Mouse (Mus musculus): ENCODE measurements around the gene Cfb. TPM values are rescaled to one million over a fixed set of nuclear protein-coding genes. Genes with fewer than 3 reads are reported as not detected.

The Cfb gene
- polyA plus RNA-seq, 1 experiment from 2014 or later, result 2.2 TPM

DNA sequence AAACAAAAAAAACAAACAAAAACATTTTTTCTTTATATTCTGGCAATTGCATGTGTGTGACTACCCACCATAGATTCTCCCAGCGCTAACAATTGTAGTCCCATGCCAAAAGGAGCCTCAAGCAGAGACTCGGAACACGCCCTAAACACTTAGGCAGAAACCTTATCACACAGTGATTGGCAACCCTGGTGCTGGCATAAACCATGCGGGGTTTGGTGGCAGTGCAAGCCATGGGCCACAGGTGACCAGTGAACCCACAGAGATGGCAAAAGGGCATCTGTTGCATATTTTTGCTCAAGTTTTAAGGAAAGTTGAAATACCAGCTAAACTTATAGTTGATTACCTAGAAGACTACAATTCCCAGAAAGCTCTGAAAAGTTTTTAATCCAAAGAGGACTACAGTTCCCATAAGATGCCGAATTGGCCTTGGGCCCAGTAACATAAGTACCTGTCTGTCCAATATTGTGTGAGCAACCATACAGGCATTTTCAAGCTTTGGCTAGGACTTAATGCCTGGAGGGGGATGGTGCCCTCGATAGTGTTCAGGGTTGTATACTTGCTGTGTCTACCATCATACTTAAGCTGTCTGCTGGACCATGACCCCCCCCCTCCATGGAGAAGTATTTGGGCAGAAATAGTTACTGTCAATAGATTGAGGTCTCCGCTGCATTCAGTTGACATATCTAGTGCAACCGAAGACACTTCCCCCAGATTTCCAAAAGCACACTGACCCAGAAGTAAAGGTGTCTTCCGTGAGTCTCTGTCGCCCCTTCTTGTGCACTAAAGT, 35.2 kb upstream of the Cfb start:
- peak overlapping the region; percentile 92 for H3K4me2 ChIP-seq
- H3K4me3 ChIP-seq, result peak overlapping the region; percentile 90
- H3K4me1 ChIP-seq (replicated peaks), result peaks cover 36% of the 10 kb centered on the region
- no peaks in the 10 kb centered on the region for H3K9me3 ChIP-seq (replicated peaks)
- peak overlapping the region; percentile 97 for H3K9ac ChIP-seq
- no peak for ATAC-seq (ENCODE audit: insufficient number of reproducible peaks, low FRiP score)
- WGBS, result 10% methylated on average over 10 of the region's 10 CpGs
- peaks cover 21% of the 10 kb centered on the region for H3K36me3 ChIP-seq
- no peaks in the 10 kb centered on the region for H3K27me3 ChIP-seq (replicated peaks)
- H3K27ac ChIP-seq (ENCODE audit: poor library complexity, severe bottlenecking), result peak overlapping the region; percentile 90

DNA sequence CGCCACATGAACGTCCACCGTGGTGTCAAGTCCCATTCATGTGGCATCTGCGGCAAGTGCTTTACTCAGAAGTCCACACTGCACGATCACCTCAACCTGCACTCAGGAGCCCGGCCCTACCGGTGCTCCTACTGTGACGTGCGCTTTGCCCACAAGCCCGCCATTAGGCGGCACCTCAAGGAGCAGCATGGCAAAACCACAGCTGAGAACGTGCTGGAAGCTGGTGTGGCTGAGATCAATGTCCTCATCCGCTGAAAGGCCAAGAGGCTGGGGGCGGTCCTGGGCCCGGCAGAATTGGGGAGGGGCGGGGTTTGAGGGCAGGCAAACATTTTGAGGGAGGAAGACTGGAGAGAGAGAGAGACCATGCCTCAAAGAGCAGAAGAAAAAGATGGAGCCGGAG, 34.0 kb upstream of the Cfb start:
- ATAC-seq (ENCODE audit: insufficient number of reproducible peaks, low FRiP score), result no peak
- Histone ChIP-seq H3K9me3 (replicated peaks) (no peaks in the 10 kb centered on the region), H3K9ac (no peak overlapping the region), H3K4me1 (replicated peaks) (peaks cover 36% of the 10 kb centered on the region), H3K27ac (ENCODE audit: poor library complexity, severe bottlenecking) (no peak overlapping the region), H3K4me2 (peak overlapping the region; percentile 92; the same call in 1 of the 2 replicates), H3K4me3 (peak overlapping the region; percentile 16; the same call in 1 of the 2 replicates), H3K27me3 (replicated peaks) (no peaks in the 10 kb centered on the region), H3K36me3 (peaks cover 14% of the 10 kb centered on the region)
- 86% methylated on average over 17 of the region's 17 CpGs for WGBS

DNA sequence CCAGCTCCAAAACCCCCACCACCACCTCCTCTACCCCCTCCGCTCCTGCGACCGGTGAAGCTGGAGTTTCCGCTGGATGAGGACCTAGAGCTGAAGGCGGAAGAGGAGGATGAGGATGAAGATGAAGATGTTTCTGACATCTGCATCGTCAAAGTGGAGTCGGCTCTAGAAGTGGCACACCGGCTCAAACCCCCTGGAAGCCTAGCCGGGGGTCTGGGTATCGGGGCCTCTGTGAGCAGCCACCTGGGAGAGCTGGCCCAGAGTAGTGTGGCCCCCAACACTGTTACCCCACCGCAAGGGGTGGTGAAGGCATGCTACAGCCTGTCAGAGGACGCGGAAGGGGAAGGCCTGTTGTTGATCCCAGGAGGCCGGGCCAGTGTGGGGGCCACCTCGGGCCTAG, 33.4 kb upstream of the Cfb start:
- peak overlapping the region; percentile 83 for H3K4me2 ChIP-seq

DNA sequence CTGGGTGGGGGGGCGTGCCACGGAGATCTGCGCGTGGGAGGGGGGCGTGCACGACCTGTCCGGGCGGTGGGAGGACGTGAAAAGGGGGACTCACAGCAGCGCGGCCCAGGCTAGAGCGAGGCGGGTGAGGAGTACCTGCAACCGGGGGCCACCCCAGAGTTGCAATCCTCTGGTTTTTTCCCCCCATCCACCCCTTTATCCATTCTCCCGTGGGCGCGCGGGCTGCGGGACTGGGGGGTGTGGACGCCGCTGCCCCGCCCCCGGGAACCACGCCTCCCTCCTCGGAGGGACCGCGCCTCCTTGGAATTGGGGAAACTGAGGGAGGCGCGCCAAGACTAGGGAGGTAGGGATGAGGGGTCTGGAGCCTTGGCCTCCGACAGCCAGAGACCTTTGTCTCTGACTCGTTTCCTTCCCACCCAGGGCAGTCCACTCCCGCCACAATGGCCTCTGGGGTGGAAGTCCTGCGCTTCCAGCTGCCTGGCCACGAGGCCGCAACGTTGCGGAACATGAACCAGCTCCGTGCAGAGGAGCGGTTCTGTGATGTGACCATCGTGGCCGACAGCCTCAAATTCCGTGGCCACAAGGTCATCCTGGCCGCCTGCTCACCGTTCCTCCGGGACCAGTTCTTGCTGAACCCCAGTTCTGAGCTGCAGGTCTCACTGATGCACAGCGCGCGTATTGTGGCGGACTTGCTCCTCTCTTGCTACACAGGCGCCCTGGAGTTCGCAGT, 32.6 kb upstream of the Cfb start:
- ATAC-seq (ENCODE audit: insufficient number of reproducible peaks, low FRiP score), result peak; percentile 6
- H3K36me3 ChIP-seq, result peaks cover 10% of the 10 kb centered on the region
- H3K4me1 ChIP-seq (replicated peaks), result peaks cover 36% of the 10 kb centered on the region
- peak overlapping the region; percentile 83 for H3K4me2 ChIP-seq
- peak overlapping the region; percentile 99 for H3K9ac ChIP-seq
- peak overlapping the region; percentile 85 for H3K27ac ChIP-seq (ENCODE audit: poor library complexity, severe bottlenecking)
- no peaks in the 10 kb centered on the region for H3K27me3 ChIP-seq (replicated peaks)
- WGBS, result 8% methylated on average over 49 of the region's 51 CpGs
- no peaks in the 10 kb centered on the region for H3K9me3 ChIP-seq (replicated peaks)
- H3K4me3 ChIP-seq, result peak overlapping the region; percentile 93

More for the DNA sequence above, 33.4 kb upstream of the Cfb start:
- Histone ChIP-seq H3K9ac (peak overlapping the region; percentile 99; the same call in 1 of the 2 replicates), H3K27ac (ENCODE audit: poor library complexity, severe bottlenecking) (no peak overlapping the region), H3K4me1 (replicated peaks) (peaks cover 36% of the 10 kb centered on the region), H3K27me3 (replicated peaks) (no peaks in the 10 kb centered on the region), H3K36me3 (peaks cover 10% of the 10 kb centered on the region), H3K4me3 (peak overlapping the region; percentile 93), H3K9me3 (replicated peaks) (no peaks in the 10 kb centered on the region)
- ATAC-seq (ENCODE audit: insufficient number of reproducible peaks, low FRiP score), result no peak
- 89% methylated on average over 15 of the region's 15 CpGs for WGBS

DNA sequence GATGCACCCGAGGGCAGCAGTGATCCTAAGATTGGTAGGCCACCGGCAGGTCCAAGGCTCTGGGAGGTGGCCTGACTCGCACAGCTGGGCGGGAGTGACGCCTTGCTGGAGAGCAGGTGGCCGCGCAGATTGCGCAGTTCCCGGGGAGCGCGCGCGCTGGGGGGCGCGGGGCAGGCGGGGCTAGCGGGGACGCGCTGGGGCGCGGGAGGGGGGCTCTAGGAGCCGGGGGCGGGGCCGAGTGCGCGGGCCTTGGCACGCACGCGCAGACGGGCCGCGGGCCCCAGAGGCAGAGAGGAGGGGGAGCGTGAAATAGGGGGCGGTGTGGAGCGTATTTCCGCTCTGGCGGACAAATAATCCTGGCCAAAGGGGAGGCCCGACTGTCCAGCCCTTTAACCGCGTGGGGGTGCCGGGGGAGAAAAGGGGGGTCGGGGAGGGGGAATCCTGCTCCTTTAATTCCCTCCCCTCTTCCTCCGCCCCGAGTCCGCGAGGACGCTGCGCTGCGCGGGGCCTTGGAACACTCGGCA, 31.8 kb upstream of the Cfb start:
- peaks cover 10% of the 10 kb centered on the region for H3K36me3 ChIP-seq
- no peaks in the 10 kb centered on the region for H3K9me3 ChIP-seq (replicated peaks)
- peak overlapping the region; percentile 99 for H3K9ac ChIP-seq
- peak overlapping the region; percentile 85 for H3K27ac ChIP-seq (ENCODE audit: poor library complexity, severe bottlenecking)
- WGBS, result under 1% methylated on average over 49 of the region's 51 CpGs
- ATAC-seq (ENCODE audit: insufficient number of reproducible peaks, low FRiP score), result peak; percentile 90
- H3K27me3 ChIP-seq (replicated peaks), result no peaks in the 10 kb centered on the region
- H3K4me1 ChIP-seq (replicated peaks), result peaks cover 36% of the 10 kb centered on the region
- peak overlapping the region; percentile 93 for H3K4me3 ChIP-seq
- H3K4me2 ChIP-seq, result peak overlapping the region; percentile 83

DNA sequence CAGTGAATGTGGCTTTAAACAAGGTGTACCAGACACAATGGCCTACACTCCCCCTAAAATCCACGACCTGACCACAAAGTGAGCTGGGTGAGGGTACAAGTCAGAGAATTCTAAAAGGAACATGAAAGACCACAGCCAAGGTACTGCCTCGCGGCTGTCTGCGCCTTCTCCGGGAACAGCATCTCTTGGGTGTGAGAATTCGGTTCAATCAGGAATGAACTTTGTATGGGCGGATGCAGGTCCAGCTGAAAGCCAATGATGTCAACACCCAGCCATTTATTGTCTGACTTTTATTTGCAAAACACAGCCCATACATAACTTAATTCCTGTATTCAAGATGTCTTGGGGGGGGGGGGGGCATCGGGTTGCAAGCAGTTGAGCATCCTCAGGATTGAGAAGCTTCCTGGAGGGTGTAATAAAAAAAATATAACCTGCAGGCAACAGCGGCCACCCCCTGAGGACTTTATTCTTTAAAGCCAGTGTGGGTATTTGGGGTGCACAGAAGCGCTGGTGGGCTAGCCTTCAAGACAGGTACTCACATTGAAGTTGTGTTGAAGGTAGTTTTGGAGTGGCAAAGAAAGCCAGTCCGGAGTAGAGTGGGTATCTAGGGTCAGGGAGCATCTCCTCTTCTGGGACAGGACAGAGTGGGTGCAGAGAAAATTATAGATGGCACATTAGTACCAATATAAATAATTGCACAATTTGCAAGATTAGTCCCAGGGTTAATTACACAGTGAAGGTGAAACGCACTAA, 30.9 kb upstream of the Cfb start:
- Histone ChIP-seq H3K9ac (peak overlapping the region; percentile 64; the same call in 1 of the 2 replicates), H3K4me3 (peak overlapping the region; percentile 93; the same call in 1 of the 2 replicates), H3K27ac (ENCODE audit: poor library complexity, severe bottlenecking) (0 out of 2 replicates have a peak overlapping the region, but pooled peaks have one; percentile 56), H3K36me3 (peaks cover 10% of the 10 kb centered on the region), H3K27me3 (replicated peaks) (no peaks in the 10 kb centered on the region), H3K4me2 (peak overlapping the region; percentile 83), H3K9me3 (replicated peaks) (no peaks in the 10 kb centered on the region), H3K4me1 (replicated peaks) (peaks cover 36% of the 10 kb centered on the region)
- no peak for ATAC-seq (ENCODE audit: insufficient number of reproducible peaks, low FRiP score)
- WGBS, result 76% methylated on average over 12 of the region's 12 CpGs

DNA sequence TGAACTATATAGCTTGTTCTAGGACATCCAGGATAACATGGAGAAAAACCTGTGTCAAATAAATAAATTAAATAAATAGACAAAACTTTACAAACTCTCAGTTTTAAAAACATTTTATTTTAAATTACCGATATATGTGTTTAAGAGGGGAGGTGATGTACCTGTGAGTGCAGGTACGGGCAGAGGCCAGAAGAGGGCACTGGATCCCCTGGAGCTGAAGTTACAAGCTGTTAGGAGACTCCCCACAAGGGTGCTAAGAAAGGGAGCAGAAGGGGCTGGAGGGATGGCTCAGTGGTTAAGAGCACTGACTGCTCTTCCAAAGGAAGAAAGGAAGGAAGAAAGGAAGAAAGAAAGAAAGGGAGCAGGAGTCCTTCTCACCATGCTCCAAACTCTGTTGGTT, 29.1 kb upstream of the Cfb start:
- H3K4me3 ChIP-seq, result no peak overlapping the region
- H3K27ac ChIP-seq (ENCODE audit: poor library complexity, severe bottlenecking), result no peak overlapping the region
- H3K4me2 ChIP-seq, result no peak overlapping the region
- no peak for ATAC-seq (ENCODE audit: insufficient number of reproducible peaks, low FRiP score)
- peaks cover 21% of the 10 kb centered on the region for H3K4me1 ChIP-seq (replicated peaks)
- H3K9ac ChIP-seq, result no peak overlapping the region
- H3K27me3 ChIP-seq (replicated peaks), result no peaks in the 10 kb centered on the region
- H3K36me3 ChIP-seq, result peaks cover 8% of the 10 kb centered on the region
- no peaks in the 10 kb centered on the region for H3K9me3 ChIP-seq (replicated peaks)
- WGBS, result 93% methylated on average over 2 of the region's 2 CpGs

DNA sequence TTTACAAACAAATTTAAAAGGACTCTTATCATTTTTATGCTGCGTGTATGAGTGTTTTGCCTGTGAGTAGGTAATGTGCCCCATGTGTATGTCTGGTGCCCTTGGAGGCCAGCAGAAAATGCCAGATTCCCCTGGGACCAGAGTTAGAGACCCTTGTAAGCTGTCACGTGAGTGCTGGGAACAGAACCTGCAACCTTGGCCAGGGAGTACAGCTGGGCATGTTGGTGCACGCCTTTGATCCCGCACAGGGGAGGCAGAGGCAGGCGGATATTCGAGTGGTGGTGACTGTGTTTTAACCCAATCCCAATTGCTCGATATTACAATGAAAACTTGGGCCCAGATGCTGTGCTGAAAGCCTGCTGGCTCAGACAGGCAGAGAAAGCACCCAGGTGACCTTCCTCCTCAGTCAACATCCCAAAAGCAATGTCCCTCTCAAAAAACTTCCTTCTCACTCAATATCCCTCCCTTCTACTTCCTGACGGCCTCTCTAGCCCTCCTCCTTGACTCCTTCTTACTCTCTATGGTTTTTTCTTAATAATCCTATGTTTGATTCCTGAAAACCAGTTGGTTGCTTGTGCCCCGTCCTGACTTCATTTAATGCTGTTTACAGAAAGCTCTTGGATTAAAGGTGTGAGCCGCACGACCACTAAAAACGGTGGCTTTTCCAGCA, 27.9 kb upstream of the Cfb start:
- Histone ChIP-seq H3K27me3 (replicated peaks) (no peaks in the 10 kb centered on the region), H3K27ac (ENCODE audit: poor library complexity, severe bottlenecking) (no peak overlapping the region), H3K9ac (no peak overlapping the region), H3K36me3 (no peaks in the 10 kb centered on the region), H3K9me3 (replicated peaks) (no peaks in the 10 kb centered on the region), H3K4me3 (no peak overlapping the region), H3K4me2 (no peak overlapping the region), H3K4me1 (replicated peaks) (peaks cover 15% of the 10 kb centered on the region)
- WGBS, result 82% methylated on average over 12 of the region's 12 CpGs
- ATAC-seq (ENCODE audit: insufficient number of reproducible peaks, low FRiP score), result no peak

DNA sequence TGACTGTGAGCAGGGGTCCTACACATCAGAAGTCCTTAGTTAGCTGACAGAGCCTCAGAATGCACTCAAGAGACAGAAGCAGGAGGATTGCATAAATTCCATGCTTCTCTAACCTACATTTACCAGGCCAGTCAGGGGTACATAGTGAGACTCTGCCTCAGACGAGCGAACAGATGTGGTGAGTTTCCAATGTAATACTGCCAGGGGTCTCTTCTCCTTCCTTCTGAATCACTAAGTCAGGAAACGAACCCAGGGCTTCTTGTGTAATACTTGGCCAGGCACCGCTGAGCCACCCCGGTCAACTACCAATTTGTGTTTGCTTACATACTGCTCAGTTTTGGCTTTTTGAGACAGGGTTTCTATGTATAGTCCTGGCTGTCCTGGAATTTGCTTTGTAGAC, 25.6 kb upstream of the Cfb start:
- Histone ChIP-seq H3K4me1 (replicated peaks) (peaks cover 5% of the 10 kb centered on the region), H3K4me3 (no peak overlapping the region), H3K9ac (no peak overlapping the region), H3K27ac (ENCODE audit: poor library complexity, severe bottlenecking) (no peak overlapping the region), H3K4me2 (no peak overlapping the region), H3K36me3 (no peaks in the 10 kb centered on the region), H3K27me3 (replicated peaks) (0 out of 2 replicates have a peak, but pooled peaks cover 4% of the 10 kb centered on the region), H3K9me3 (replicated peaks) (no peaks in the 10 kb centered on the region)
- ATAC-seq (ENCODE audit: insufficient number of reproducible peaks, low FRiP score), result no peak
- WGBS, result 79% methylated on average over 5 of the region's 5 CpGs

DNA sequence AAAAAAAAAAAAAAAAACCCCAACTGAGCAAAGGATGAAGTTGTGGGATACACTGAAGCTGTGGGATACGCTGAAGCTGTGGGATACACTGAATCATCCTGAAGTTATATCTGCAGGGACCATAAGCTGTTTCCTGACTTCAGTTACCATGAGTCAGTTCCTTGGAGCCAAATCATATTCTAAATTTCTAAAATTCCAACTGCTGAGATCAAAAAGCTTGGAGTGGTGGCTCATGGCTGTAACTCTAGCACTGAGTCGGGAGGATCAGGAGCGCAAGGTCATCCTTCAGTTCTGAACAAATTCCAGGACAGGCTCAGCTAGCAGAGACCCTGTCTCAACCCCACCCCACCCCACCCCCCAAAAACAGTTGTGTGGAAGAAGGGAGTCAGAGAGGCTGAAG, 23.3 kb upstream of the Cfb start:
- no peak for ATAC-seq (ENCODE audit: insufficient number of reproducible peaks, low FRiP score)
- Histone ChIP-seq H3K4me2 (no peak overlapping the region), H3K4me3 (no peak overlapping the region), H3K27ac (ENCODE audit: poor library complexity, severe bottlenecking) (no peak overlapping the region), H3K9ac (no peak overlapping the region), H3K36me3 (no peaks in the 10 kb centered on the region), H3K9me3 (replicated peaks) (no peaks in the 10 kb centered on the region), H3K4me1 (replicated peaks) (peaks cover 11% of the 10 kb centered on the region), H3K27me3 (replicated peaks) (0 out of 2 replicates have a peak, but pooled peaks cover 8% of the 10 kb centered on the region)
- WGBS, result 66% methylated on average over 3 of the region's 3 CpGs

All from heart, embryonic 12.5 days (tissue).